Mouse (Mus musculus) ES-E14 (cell line): ENCODE results near the gene Trpm3. TPM values are rescaled to one million over a fixed set of nuclear protein-coding genes. Genes with fewer than 3 reads are reported as not detected.

ENCODE experiments used
- DNase-seq: peaks from one replicate; pipeline ENCODE4 v3.0.0-alpha.2; 2013; ENCODE audit warnings: low read depth, low spot score
- H3K27ac ChIP-seq: 2 replicates; pipeline ENCODE4 v1.5.1; 2012; ENCODE audit warnings: low read depth, mild to moderate bottlenecking, low read length, moderate library complexity, mixed read lengths; ENCODE audit not compliant: poor library complexity, insufficient read depth, severe bottlenecking
- H3K36me3 ChIP-seq: 2 replicates; pipeline ENCODE4 v1.6.1; 2012; ENCODE audit warnings: mild to moderate bottlenecking, low read length, moderate library complexity, mixed read lengths; ENCODE audit not compliant: control insufficient read depth, poor library complexity, insufficient read depth, severe bottlenecking
- H3K4me1 ChIP-seq, 2 experiments: fragments of 150-350 bp in 1 of 2; sonication (generic) in 1 of 2; 2 replicates each; pipeline ENCODE4 v1.6.1; 2012; ENCODE audit warnings: low read length in 2 of 2, mild to moderate bottlenecking in 1 of 2, mixed read lengths in 1 of 2; ENCODE audit not compliant: control insufficient read depth in 2 of 2, insufficient read depth in 2 of 2, poor library complexity in 1 of 2
- H3K4me3 ChIP-seq, 2 experiments: fragments of 150-350 bp in 1 of 2; sonication (generic) in 1 of 2; 2 replicates each; pipeline ENCODE4 v1.5.1; 2012; ENCODE audit warnings: low read length in 2 of 2, low read depth in 1 of 2, mild to moderate bottlenecking in 1 of 2, mixed read lengths in 1 of 2; ENCODE audit not compliant: insufficient read depth in 1 of 2, poor library complexity in 1 of 2, severe bottlenecking in 1 of 2
- H3K9ac ChIP-seq: 2 replicates; pipeline ENCODE4 v1.6.1; 2012; ENCODE audit warnings: low read depth, mild to moderate bottlenecking, low read length, mixed read lengths; ENCODE audit not compliant: poor library complexity, insufficient read depth, severe bottlenecking
- H3K9me3 ChIP-seq: fragments of 150-350 bp; sonication (generic); 2 replicates; pipeline ENCODE4 v1.6.1; 2012; ENCODE audit warnings: low read depth, mild to moderate bottlenecking, low read length; ENCODE audit not compliant: control insufficient read depth, insufficient read depth
- CHD2 ChIP-seq: IDR thresholded peaks from 2 replicates; pipeline ENCODE4 v1.6.1; 2014; ENCODE audit warnings: mild to moderate bottlenecking, low read depth, low read length, inconsistent platforms
- HCFC1 ChIP-seq: IDR thresholded peaks from 2 replicates; pipeline ENCODE4 v1.6.1; 2012; ENCODE audit warnings: low read length, inconsistent platforms, borderline replicate concordance; ENCODE audit not compliant: insufficient read depth
- MAFK ChIP-seq: IDR thresholded peaks from 2 replicates; pipeline ENCODE4 v1.6.1; 2014; ENCODE audit warnings: mild to moderate bottlenecking, low read depth, low read length, inconsistent platforms; ENCODE audit not compliant: insufficient read depth
- ZC3H11A ChIP-seq: IDR thresholded peaks from 2 replicates; pipeline ENCODE4 v1.6.1; 2012; ENCODE audit warnings: low read depth, mild to moderate bottlenecking, inconsistent platforms, low read length, borderline replicate concordance
- ZNF384 ChIP-seq: IDR thresholded peaks from 2 replicates; pipeline ENCODE4 v1.6.1; 2012; ENCODE audit warnings: low read depth, low read length, inconsistent platforms
- in situ Hi-C, 2 experiments: fragments of 600-800 bp; cut with MboI; formaldehyde crosslinking; loops; one replicate each; pipeline ENCODE4 v1.15.1; 2025; ENCODE audit warnings: low sequenced_read_pairs in 2 of 2, inconsistent platforms in 1 of 2; ENCODE audit not compliant: unreplicated experiment in 2 of 2
- total RNA-seq: library from RNA; depleted of rRNA; stranded (reverse); fragments of 300-350 nt; gene quantifications from 2 replicates; pipeline ENCODE4 v1.2.3, GENCODE M21; 2012

Gene Trpm3
- total RNA-seq, 1 experiment = 0.22 TPM

GRCm38 (mm10) chr19:22781579-22781978, 642.7 kb downstream of the Trpm3 start:
- no peaks in the 10 kb centered on the region for H3K4me1 ChIP-seq
- in situ Hi-C loops = no loop called here

GRCm38 (mm10) chr19:22783745-22784144, 644.9 kb downstream of the Trpm3 start:
- TF ChIP-seq ZC3H11A (no peak), CHD2 (no peak), MAFK (no peak), HCFC1 (no peak), ZNF384 (no peak)
- DNase-seq = no peak
- Histone ChIP-seq H3K4me1 (no peaks in the 10 kb centered on the region), H3K9ac (no peak overlapping the region), H3K36me3 (no peaks in the 10 kb centered on the region), H3K4me3 (no peak overlapping the region), H3K9me3 (no peaks in the 10 kb centered on the region), H3K27ac (no peak overlapping the region)
- in situ Hi-C loops = no loop called here

More at GRCm38 (mm10) chr19:22781579-22781978, 642.7 kb downstream of the Trpm3 start:
- no peak overlapping the region for H3K27ac ChIP-seq
- TF ChIP-seq CHD2 (no peak), MAFK (no peak), ZC3H11A (no peak), HCFC1 (no peak), ZNF384 (no peak)
- no peaks in the 10 kb centered on the region for H3K36me3 ChIP-seq
- no peaks in the 10 kb centered on the region for H3K9me3 ChIP-seq
- no peak overlapping the region for H3K4me3 ChIP-seq
- no peak overlapping the region for H3K9ac ChIP-seq
- no peak for DNase-seq

- no peak for DNase-seq
- in situ Hi-C loops = no loop called here
- Histone ChIP-seq H3K9me3 (no peaks in the 10 kb centered on the region), H3K4me3 (no peak overlapping the region), H3K27ac (no peak overlapping the region), H3K4me1 (no peaks in the 10 kb centered on the region), H3K36me3 (no peaks in the 10 kb centered on the region), H3K9ac (no peak overlapping the region)
- TF ChIP-seq ZNF384 = no peak
- TF ChIP-seq ZC3H11A = no peak
Measured at GRCm38 (mm10) chr19:22789753-22790152, 650.9 kb downstream of the Trpm3 start.

GRCm38 (mm10) chr19:22796996-22797395, 658.1 kb downstream of the Trpm3 start:
- H3K36me3 ChIP-seq = no peaks in the 10 kb centered on the region
- H3K9me3 ChIP-seq = no peaks in the 10 kb centered on the region
- in situ Hi-C loops = no loop called here
- TF ChIP-seq ZC3H11A = no peak
- no peak for TF ChIP-seq MAFK
- TF ChIP-seq HCFC1 = no peak
- TF ChIP-seq CHD2 = no peak
- no peak for TF ChIP-seq ZNF384
- DNase-seq = no peak
- H3K9ac ChIP-seq = no peak overlapping the region
- no peak overlapping the region for H3K27ac ChIP-seq
- no peaks in the 10 kb centered on the region for H3K4me1 ChIP-seq
- no peak overlapping the region for H3K4me3 ChIP-seq

- Histone ChIP-seq H3K9me3 (no peaks in the 10 kb centered on the region), H3K27ac (no peak overlapping the region), H3K4me1 (no peaks in the 10 kb centered on the region), H3K36me3 (no peaks in the 10 kb centered on the region), H3K9ac (no peak overlapping the region), H3K4me3 (no peak overlapping the region)
- in situ Hi-C loops = no loop called here
- DNase-seq = no peak
- TF ChIP-seq MAFK (no peak), CHD2 (no peak), ZNF384 (no peak), ZC3H11A (no peak), HCFC1 (no peak)
Measured at GRCm38 (mm10) chr19:22800471-22800870, 661.6 kb downstream of the Trpm3 start.
